Mouse (Mus musculus) limb, embryonic 10.5 days (tissue): ENCODE data around the gene Gna12. TPM values are rescaled to one million over a fixed set of nuclear protein-coding genes. Genes with fewer than 3 reads are reported as not detected.

Source experiments
- DNase-seq: peaks from one replicate; pipeline ENCODE4 v3.0.0-alpha.2; 2017; ENCODE audit warnings: low spot score
- H3K27ac ChIP-seq: fragments of 300-500 bp; sonication (generic); 2 replicates; pipeline ENCODE4 v1.5.1; 2016; ENCODE audit warnings: mild to moderate bottlenecking
- H3K27me3 ChIP-seq: fragments of 300-500 bp; sonication (generic); 2 replicates; pipeline ENCODE4 v1.6.1; 2016; ENCODE audit warnings: low read depth, mild to moderate bottlenecking; ENCODE audit not compliant: poor library complexity, severe bottlenecking
- H3K36me3 ChIP-seq: fragments of 300-500 bp; sonication (generic); 2 replicates; pipeline ENCODE4 v1.6.1; 2016; ENCODE audit warnings: mild to moderate bottlenecking, moderate library complexity
- H3K4me1 ChIP-seq: fragments of 300-500 bp; sonication (generic); 2 replicates; pipeline ENCODE4 v1.6.1; 2016
- H3K4me3 ChIP-seq: fragments of 300-500 bp; sonication (generic); 2 replicates; pipeline ENCODE4 v1.5.1; 2016; ENCODE audit warnings: mild to moderate bottlenecking, moderate library complexity
- H3K9me3 ChIP-seq: fragments of 300-500 bp; sonication (generic); replicated peaks from 2 replicates; pipeline ENCODE4 v1.6.1; 2016; ENCODE audit warnings: mild to moderate bottlenecking
- WGBS: fragments of 180-500 bp; shearing (Covaris S2); methylation state at CpG from one replicate; pipeline ENCODE4 v1.1.7; 2016; 5-methylcytosine and 5-hydroxymethylcytosine counted together
- polyA plus RNA-seq: library from polyadenylated mRNA; unstranded; fragments of >200 nt; fragmentation: Nextera tagmentation; extraction: Ambion mirVana; gene quantifications from 2 replicates; pipeline ENCODE4 v1.2.1, GENCODE M21; 2016

Gene Gna12
- polyA plus RNA-seq, 1 experiment from 2014 or later: 13.4 TPM

DNA sequence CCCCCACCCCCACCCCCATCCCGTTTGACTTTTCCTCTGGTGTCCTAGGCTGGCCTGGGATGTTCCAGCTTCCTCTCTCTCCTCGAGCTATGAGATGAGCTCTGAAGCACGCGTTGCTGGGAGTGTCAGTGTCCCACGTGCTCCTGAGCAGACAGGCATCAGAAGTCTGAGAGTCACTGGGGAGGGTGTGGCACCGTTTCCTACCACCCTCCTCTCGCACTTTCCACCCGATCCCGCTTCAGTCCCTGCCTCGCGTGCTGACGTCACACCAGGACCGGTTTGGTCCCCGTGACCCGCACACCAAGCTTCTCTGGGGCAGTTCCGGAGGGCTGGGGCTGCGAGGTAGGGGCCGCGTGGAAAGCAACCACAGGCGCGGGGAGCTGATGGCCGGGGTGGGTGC is 94.9 kb downstream of the Gna12 start:
- peaks cover 17% of the 10 kb centered on the region for H3K4me1 ChIP-seq
- peak overlapping the region; percentile 48 for H3K4me3 ChIP-seq
- WGBS: 2% methylated on average over 22 of the region's 22 CpGs
- peaks cover 6% of the 10 kb centered on the region; the same call in 1 of the 2 replicates for H3K9me3 ChIP-seq
- peak overlapping the region; percentile 27; the same call in 1 of the 2 replicates for H3K27ac ChIP-seq
- DNase-seq: peak; percentile 42
- H3K27me3 ChIP-seq: peaks cover 48% of the 10 kb centered on the region
- H3K36me3 ChIP-seq: no peaks in the 10 kb centered on the region

DNA sequence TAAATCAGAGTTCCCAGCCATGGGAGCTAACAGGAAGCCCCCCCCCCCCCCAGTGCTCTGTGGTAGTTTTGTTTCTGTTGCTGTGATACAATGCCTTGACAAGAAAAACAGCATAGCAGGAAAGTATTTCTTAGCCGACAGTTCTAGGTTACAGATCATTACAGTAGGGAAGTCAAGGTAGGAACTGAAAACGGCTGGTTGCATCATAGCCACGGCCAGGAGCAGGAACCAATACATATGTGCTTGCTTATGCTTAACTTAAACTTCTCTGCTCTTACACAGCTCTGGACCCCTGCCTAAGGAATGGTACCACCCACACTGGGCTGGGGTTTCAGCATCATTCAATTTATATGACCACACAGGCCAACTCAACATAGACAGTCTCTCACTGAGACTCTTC is 96.9 kb downstream of the Gna12 start:
- H3K4me1 ChIP-seq: peaks cover 17% of the 10 kb centered on the region
- H3K9me3 ChIP-seq: peaks cover 6% of the 10 kb centered on the region; the same call in 1 of the 2 replicates
- H3K4me3 ChIP-seq: no peak overlapping the region
- H3K36me3 ChIP-seq: no peaks in the 10 kb centered on the region
- DNase-seq: no peak
- 83% methylated on average over 3 of the region's 3 CpGs for WGBS
- H3K27ac ChIP-seq: no peak overlapping the region
- peaks cover 48% of the 10 kb centered on the region for H3K27me3 ChIP-seq

DNA sequence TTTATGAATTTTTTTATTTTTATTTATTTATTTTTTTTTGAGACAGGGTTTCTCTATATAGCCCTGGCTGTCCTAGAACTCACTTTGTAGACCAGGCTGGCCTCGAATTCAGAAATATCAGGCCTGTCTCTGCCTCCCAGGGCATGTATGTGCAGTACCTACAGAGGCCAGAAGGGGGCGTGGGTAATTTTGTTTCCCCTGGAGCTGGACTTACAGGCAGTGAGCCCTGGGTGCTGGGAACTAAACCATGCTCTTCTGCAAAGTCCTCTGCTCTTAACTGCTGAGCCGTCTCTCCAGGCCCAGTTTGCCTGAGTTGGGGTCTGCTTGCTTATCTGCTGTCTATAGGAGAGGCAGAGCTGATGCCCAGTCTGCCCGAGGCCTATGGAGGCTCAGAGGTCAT is 98.0 kb downstream of the Gna12 start:
- no peak overlapping the region for H3K4me3 ChIP-seq
- no peaks in the 10 kb centered on the region for H3K36me3 ChIP-seq
- peaks cover 37% of the 10 kb centered on the region for H3K27me3 ChIP-seq
- peak; percentile 47 for DNase-seq
- H3K4me1 ChIP-seq: peaks cover 17% of the 10 kb centered on the region
- H3K9me3 ChIP-seq: peaks cover 6% of the 10 kb centered on the region; the same call in 1 of the 2 replicates
- 66% methylated on average over 4 of the region's 4 CpGs for WGBS
- no peak overlapping the region for H3K27ac ChIP-seq

DNA sequence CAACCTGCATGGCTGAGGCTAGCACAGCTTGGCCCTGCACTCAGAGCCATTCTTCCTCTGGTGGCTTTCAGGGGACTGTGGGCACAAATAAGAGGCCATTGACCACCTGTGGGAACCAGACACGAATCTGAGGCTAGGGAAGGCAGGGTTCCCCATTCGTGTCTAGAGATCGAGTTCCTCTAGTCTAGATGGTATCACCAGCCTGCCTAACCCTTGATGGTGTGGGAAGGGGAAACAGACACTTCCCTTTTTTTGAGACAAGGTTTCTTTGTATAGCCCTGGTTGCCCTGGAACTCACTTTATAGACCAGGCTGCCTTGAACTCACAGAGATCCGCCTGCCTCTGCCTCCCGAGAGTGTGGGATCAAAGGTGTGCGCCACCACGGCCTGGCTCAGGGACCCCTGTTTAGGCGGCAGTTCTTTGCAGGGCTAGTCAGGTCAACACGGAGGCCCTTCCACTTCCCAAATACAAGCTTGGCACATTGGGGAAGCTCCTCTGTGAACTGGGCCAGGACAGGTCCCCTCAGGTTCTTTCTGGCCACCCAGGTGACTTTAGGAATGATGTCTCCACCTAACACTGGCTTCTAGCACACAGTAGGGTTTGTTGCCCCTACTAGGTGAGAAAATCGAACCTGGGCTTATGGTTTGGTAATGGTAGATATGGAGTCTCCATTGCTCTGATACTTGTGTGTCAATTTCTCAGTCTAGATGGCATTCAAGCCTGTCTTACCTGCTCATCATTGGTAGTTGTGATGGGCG is 99.0 kb downstream of the Gna12 start:
- H3K27ac ChIP-seq: no peak overlapping the region
- no peaks in the 10 kb centered on the region for H3K36me3 ChIP-seq
- H3K4me3 ChIP-seq: no peak overlapping the region
- 0 out of 2 replicates have a peak, but pooled peaks cover 1% of the 10 kb centered on the region for H3K9me3 ChIP-seq
- H3K4me1 ChIP-seq: peaks cover 17% of the 10 kb centered on the region
- no peak for DNase-seq
- peaks cover 27% of the 10 kb centered on the region for H3K27me3 ChIP-seq
- 91% methylated on average over 11 of the region's 11 CpGs for whole genome bisulfite sequencing

DNA sequence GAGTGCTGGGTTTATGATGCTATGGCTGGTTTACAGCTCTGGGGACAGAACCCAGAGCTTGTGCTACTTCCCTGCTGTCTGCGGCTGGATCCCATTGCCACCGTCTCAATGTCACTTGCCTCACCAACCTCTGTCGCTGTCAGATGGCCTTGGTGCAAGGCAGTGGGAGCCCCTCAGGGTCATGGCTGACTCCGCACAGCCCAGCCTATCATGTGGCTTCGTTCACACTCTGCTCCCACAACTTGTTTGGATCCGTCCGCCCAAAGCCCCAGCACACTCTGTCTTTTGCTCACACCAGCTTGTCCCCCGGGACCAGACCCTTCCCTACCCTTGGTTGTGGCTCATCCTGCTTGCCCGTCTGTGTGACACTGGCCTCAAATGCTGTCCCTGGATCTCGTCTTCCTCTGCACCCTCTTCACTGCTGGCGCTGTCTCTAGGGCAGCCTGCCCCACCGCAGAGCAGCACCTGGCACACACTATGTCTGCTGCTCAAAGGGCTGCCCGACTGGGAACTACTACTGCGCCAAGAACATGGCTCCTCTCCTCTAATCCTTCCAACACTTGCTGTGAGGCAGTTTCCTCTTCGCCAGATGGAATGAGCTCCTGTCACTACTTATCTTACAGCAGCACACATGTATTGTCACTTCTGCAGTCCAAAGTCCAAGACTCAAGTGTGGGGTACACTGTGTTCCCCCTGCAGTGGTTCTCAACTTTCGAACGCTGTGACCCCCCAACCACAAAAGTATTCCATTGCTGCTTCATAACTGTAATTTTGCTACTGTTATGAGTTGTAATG is 103.1 kb downstream of the Gna12 start:
- H3K4me1 ChIP-seq: no peaks in the 10 kb centered on the region
- no peaks in the 10 kb centered on the region for H3K27me3 ChIP-seq
- H3K9me3 ChIP-seq: no peaks in the 10 kb centered on the region
- H3K27ac ChIP-seq: no peak overlapping the region
- H3K36me3 ChIP-seq: no peaks in the 10 kb centered on the region
- no peak overlapping the region for H3K4me3 ChIP-seq
- WGBS: 80% methylated on average over 17 of the region's 17 CpGs
- no peak for DNase-seq

DNA sequence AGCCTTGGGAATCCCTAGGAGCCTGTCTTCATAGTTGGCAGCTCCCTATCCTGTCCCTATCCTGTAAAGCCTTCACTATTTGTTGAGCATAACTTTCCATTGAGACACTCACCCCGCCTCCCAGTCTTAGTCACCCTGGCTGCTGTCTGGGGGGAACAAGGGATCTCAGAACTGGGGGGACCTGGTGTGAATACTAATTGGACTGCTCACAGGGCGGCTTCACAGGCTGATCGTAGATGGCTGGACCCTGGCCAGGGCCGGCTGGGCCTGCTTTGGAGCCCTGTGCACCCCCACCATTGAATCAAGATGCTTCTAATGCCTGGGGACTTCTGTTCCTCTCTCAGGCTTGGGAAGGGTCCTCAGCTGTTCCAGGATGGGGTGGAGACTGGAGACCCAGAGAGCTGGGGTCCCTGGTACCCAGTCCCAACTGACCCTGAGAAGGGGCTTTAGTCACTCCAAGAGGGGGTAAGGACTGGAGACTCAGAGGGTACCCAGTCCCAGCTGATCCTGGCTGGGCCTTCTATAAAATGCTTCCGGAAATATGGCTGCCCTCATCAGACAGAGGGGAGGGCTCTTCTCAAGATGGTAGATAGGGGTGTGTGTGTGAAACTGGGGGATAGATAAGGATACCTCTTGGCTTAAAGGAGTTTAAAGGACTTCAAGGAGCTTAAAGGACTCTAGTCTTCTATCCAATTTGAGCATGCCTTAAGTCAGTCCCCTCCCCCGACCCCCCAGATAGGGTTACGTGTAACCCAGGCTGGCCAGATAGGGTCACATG is 104.0 kb downstream of the Gna12 start:
- WGBS: 88% methylated on average over 7 of the region's 7 CpGs
- H3K36me3 ChIP-seq: no peaks in the 10 kb centered on the region
- H3K4me1 ChIP-seq: no peaks in the 10 kb centered on the region
- no peaks in the 10 kb centered on the region for H3K27me3 ChIP-seq
- H3K27ac ChIP-seq: no peak overlapping the region
- no peak overlapping the region for H3K4me3 ChIP-seq
- DNase-seq: no peak
- no peaks in the 10 kb centered on the region for H3K9me3 ChIP-seq

DNA sequence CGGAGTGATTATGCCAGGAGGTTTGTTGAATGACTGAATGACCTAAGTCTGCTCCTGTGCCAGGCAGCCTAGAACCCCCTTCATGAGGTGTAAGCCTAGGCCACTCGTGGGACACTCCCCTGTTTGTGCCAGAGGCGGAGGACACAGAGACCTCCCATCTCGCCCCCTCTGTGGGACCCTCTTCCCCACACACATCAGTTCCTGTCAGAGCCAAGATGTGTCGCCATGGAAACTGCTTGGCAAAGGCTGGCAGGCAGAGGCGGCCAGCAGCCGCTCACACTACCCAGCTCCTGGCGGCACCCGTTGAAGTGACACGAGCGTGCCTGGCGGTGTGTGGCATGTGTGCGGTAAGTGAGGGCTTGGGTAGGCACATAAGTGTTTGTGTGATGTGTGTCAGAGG is 106.4 kb downstream of the Gna12 start, which contains the start of gene Amz1:
TSS of gene Amz1 (plus strand) at position 306 of the 400 bp plus-strand sequence.
- H3K4me3 ChIP-seq: no peak within 1 kb of the TSS
- H3K4me1 ChIP-seq: no peaks in the 10 kb centered on the region
- no peak for DNase-seq
- WGBS: 87% methylated on average over 13 of the region's 13 CpGs
- no peaks in the 10 kb centered on the region for H3K9me3 ChIP-seq
- no peak within 1 kb of the TSS for H3K27ac ChIP-seq
- no peaks in the 10 kb centered on the region for H3K27me3 ChIP-seq
- H3K36me3 ChIP-seq: peaks cover 12% of the 10 kb centered on the region

DNA sequence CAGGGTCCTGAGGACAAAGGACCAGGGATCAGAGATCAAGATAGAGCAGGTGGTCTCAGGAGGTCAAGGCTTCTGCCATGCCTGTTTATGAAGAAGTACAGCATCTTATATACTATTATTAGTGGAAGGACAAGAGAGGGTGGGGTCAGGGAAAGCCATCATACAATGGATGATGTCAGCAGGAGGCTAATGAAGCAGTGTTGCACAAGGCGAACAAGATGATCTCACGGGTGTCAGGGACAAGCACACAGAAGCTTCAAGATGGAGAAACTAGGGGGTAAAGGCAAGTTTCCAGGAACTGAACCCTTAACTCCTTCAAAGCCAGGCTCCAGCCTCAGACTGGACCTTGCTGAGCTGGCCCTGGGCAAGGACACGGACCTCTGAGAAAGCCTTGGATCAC is 108.1 kb downstream of the Gna12 start:
- DNase-seq: no peak
- 84% methylated on average over 3 of the region's 3 CpGs for WGBS
- no peaks in the 10 kb centered on the region for H3K27me3 ChIP-seq

DNA sequence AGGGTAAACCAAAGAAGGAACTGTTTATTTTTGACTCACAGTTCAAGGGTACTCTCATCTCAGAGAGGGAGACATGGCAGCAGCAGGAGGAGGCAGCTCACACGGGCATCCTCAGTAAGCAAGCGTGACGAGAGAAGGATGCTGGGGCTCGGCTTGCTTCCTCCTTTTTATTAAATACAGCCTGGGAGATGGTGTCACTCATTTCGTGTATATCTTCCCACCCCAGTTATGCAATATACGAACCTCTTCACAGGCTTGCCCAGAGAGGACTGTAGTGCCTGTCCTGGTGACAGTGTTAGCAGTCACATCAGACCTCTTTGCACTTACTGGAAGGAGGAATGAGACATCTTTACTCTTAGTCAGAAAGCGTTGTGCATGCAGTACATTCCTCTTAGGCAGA is 109.5 kb downstream of the Gna12 start:
- Histone ChIP-seq H3K27me3 (no peaks in the 10 kb centered on the region), H3K4me3 (no peak overlapping the region), H3K36me3 (peaks cover 42% of the 10 kb centered on the region), H3K27ac (no peak overlapping the region), H3K9me3 (no peaks in the 10 kb centered on the region), H3K4me1 (no peaks in the 10 kb centered on the region)
- WGBS: 82% methylated on average over 7 of the region's 7 CpGs
- no peak for DNase-seq

More for the DNA sequence above, 108.1 kb downstream of the Gna12 start:
- no peaks in the 10 kb centered on the region for H3K9me3 ChIP-seq
- H3K36me3 ChIP-seq: peaks cover 29% of the 10 kb centered on the region
- H3K27ac ChIP-seq: no peak overlapping the region
- no peaks in the 10 kb centered on the region for H3K4me1 ChIP-seq
- no peak overlapping the region for H3K4me3 ChIP-seq

DNA sequence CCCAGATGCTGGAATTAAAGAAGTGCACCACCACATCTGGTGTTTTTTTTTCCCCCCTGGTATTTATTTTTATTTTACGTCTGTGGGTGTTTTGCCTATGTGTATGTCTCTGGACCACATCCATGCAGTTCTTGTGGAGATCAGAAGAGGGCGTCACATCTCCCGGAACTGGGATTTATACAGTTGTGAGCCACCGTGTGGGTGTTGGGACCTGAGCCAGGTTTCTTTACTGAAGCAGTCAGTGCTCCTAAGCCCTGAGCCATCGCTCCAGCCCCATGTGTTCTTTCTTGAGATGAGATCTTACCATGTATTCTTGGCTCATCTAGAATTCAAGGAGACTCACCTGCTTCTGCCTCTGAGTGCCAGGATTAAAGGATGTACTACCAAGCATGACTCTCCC is 119.2 kb downstream of the Gna12 start:
- Histone ChIP-seq H3K27me3 (no peaks in the 10 kb centered on the region), H3K4me3 (no peak overlapping the region), H3K36me3 (peaks cover 84% of the 10 kb centered on the region), H3K27ac (no peak overlapping the region), H3K9me3 (no peaks in the 10 kb centered on the region), H3K4me1 (0 out of 2 replicates have a peak, but pooled peaks cover 2% of the 10 kb centered on the region)
- WGBS: 90% methylated on average over 5 of the region's 5 CpGs
- DNase-seq: no peak

DNA sequence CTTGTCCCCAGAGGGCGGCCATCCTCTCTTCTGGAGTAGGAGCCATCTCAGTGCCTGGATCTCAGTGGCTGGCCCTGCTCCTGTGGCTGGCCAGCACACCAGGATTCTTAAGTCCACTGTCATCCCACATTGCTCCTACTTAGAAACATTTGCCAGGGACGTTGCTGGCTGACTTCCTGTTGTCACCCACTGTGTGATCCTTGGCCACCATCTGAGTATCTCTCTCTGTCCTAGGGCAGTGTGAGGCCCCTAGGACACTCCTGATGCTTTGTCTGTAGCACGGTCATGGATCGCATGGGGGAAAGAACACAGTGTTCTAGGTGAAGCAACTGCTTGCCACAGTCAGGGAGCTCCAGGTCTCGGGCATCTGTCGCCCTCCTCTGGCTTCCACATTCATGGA is 119.9 kb downstream of the Gna12 start:
- H3K27me3 ChIP-seq: no peaks in the 10 kb centered on the region
- peaks cover 9% of the 10 kb centered on the region for H3K4me1 ChIP-seq
- H3K27ac ChIP-seq: no peak overlapping the region
- no peaks in the 10 kb centered on the region for H3K9me3 ChIP-seq
- H3K36me3 ChIP-seq: peaks cover 77% of the 10 kb centered on the region
- no peak for DNase-seq
- 91% methylated on average over 6 of the region's 6 CpGs for WGBS
- H3K4me3 ChIP-seq: no peak overlapping the region
